Mouse (Mus musculus) liver, embryonic 11.5 days (tissue): ENCODE measurements at regions not wholly inside any gene's neighbourhood (a gene's known extent, or its start where the extent isn't known, plus 50 kb on each side); places are given as distances from the start of the nearest gene placed in this dataset.

Source experiments
- ATAC-seq: fragments of 200-750 bp; cut with Nextera tagmentation; replicated peaks from 2 replicates; pipeline ENCODE4 v1.8.0; 2017; ENCODE audit warnings: moderate number of reproducible peaks, mild to moderate bottlenecking, moderate TSS enrichment, moderate library complexity; ENCODE audit not compliant: low FRiP score
- DNase-seq: peaks from one replicate; pipeline ENCODE4 v3.0.0-alpha.2; 2017; ENCODE audit warnings: low spot score
- H3K27ac ChIP-seq: fragments of 300-500 bp; sonication (generic); 2 replicates; pipeline ENCODE4 v1.5.1; 2014; ENCODE audit warnings: mild to moderate bottlenecking, low read depth, low read length, control low read depth
- H3K27me3 ChIP-seq: fragments of 300-500 bp; sonication (generic); replicated peaks from 2 replicates; pipeline ENCODE4 v1.6.1; 2014; ENCODE audit warnings: low read length, mixed read lengths; ENCODE audit not compliant: control insufficient read depth, insufficient read depth
- H3K36me3 ChIP-seq: fragments of 300-500 bp; sonication (generic); 2 replicates; pipeline ENCODE4 v1.6.1; 2014; ENCODE audit warnings: mild to moderate bottlenecking, low read length, moderate library complexity, mixed read lengths; ENCODE audit not compliant: control insufficient read depth, insufficient read depth
- H3K4me1 ChIP-seq: fragments of 300-500 bp; sonication (generic); replicated peaks from 2 replicates; pipeline ENCODE4 v1.6.1; 2014; ENCODE audit warnings: low read length, mixed read lengths; ENCODE audit not compliant: control insufficient read depth, insufficient read depth
- H3K4me2 ChIP-seq: fragments of 300-500 bp; sonication (generic); 2 replicates; pipeline ENCODE4 v1.6.1; 2014; ENCODE audit warnings: mild to moderate bottlenecking, control low read depth, moderate library complexity
- H3K4me3 ChIP-seq: fragments of 300-500 bp; sonication (generic); 2 replicates; pipeline ENCODE4 v1.5.1; 2014; ENCODE audit warnings: low read depth, low read length, control low read depth
- H3K9ac ChIP-seq: fragments of 300-500 bp; sonication (generic); 2 replicates; pipeline ENCODE4 v1.6.1; 2014; ENCODE audit warnings: low read depth, low read length, control low read depth
- H3K9me3 ChIP-seq: fragments of 300-500 bp; sonication (generic); 2 replicates; pipeline ENCODE4 v1.6.1; 2016; ENCODE audit warnings: low read length, inconsistent platforms, mixed read lengths; ENCODE audit not compliant: control insufficient read depth
- WGBS: fragments of 180-500 bp; shearing (Covaris S2); extraction: QIAGEN DNeasy Blood & Tissue Kit; methylation state at CpG from one replicate; pipeline ENCODE4 v1.1.7; 2014; 5-methylcytosine and 5-hydroxymethylcytosine counted together

GRCm38 (mm10) chr9:113243870-113244269 lies 464.2 kb downstream of the Pdcd6ip start:
- no peaks in the 10 kb centered on the region for H3K36me3 ChIP-seq
- no peaks in the 10 kb centered on the region for H3K4me1 ChIP-seq
- DNase-seq (no peak), ATAC-seq (no peak)
- 90% methylated on average over 2 of the region's 2 CpGs for WGBS
- no peak overlapping the region for H3K27ac ChIP-seq
- no peaks in the 10 kb centered on the region; the same call in 1 of the 2 replicates for H3K9me3 ChIP-seq
- no peak overlapping the region for H3K4me2 ChIP-seq
- H3K27me3 ChIP-seq = no peaks in the 10 kb centered on the region
- no peak overlapping the region for H3K9ac ChIP-seq
- no peak overlapping the region for H3K4me3 ChIP-seq

GRCm38 (mm10) chr9:113233370-113233769 lies 474.7 kb downstream of the Pdcd6ip start:
- ATAC-seq (no peak), DNase-seq (no peak)
- no peaks in the 10 kb centered on the region for H3K36me3 ChIP-seq
- 90% methylated on average over 1 of the region's 1 CpGs for WGBS
- H3K4me1 ChIP-seq = no peaks in the 10 kb centered on the region
- no peak overlapping the region for H3K9ac ChIP-seq
- no peaks in the 10 kb centered on the region for H3K27me3 ChIP-seq
- no peak overlapping the region for H3K27ac ChIP-seq
- no peak overlapping the region for H3K4me2 ChIP-seq
- H3K9me3 ChIP-seq = no peaks in the 10 kb centered on the region
- no peak overlapping the region for H3K4me3 ChIP-seq

GRCm38 (mm10) chr9:113229391-113229790 lies 478.7 kb downstream of the Pdcd6ip start:
- no peaks in the 10 kb centered on the region for H3K4me1 ChIP-seq
- no peaks in the 10 kb centered on the region for H3K27me3 ChIP-seq
- H3K4me2 ChIP-seq = no peak overlapping the region
- no peak for DNase-seq
- 80% methylated on average over 1 of the region's 1 CpGs for WGBS
- no peak overlapping the region for H3K9ac ChIP-seq
- H3K9me3 ChIP-seq = peaks cover 6% of the 10 kb centered on the region; the same call in 1 of the 2 replicates
- no peaks in the 10 kb centered on the region for H3K36me3 ChIP-seq
- no peak overlapping the region for H3K27ac ChIP-seq
- ATAC-seq = no peak
- no peak overlapping the region for H3K4me3 ChIP-seq

- Histone ChIP-seq H3K27me3 (no peaks in the 10 kb centered on the region), H3K27ac (no peak overlapping the region), H3K4me1 (no peaks in the 10 kb centered on the region), H3K9ac (no peak overlapping the region), H3K4me2 (no peak overlapping the region), H3K4me3 (no peak overlapping the region), H3K36me3 (no peaks in the 10 kb centered on the region), H3K9me3 (no peaks in the 10 kb centered on the region)
- no peak for ATAC-seq
- DNase-seq = no peak
- 77% methylated on average over 5 of the region's 5 CpGs for WGBS
Observed at GRCm38 (mm10) chr9:113213930-113214329, 494.1 kb downstream of the Pdcd6ip start.

GRCm38 (mm10) chr9:113212389-113212788 lies 495.7 kb downstream of the Pdcd6ip start:
- no peak for ATAC-seq

GRCm38 (mm10) chr9:113208181-113208580 lies 499.9 kb downstream of the Pdcd6ip start:
- Histone ChIP-seq H3K9ac (no peak overlapping the region), H3K27me3 (no peaks in the 10 kb centered on the region), H3K4me1 (no peaks in the 10 kb centered on the region), H3K27ac (no peak overlapping the region), H3K4me3 (no peak overlapping the region), H3K9me3 (no peaks in the 10 kb centered on the region), H3K36me3 (no peaks in the 10 kb centered on the region), H3K4me2 (no peak overlapping the region)
- DNase-seq (no peak), ATAC-seq (no peak)
- WGBS = 58% methylated on average over 4 of the region's 4 CpGs

More at GRCm38 (mm10) chr9:113212389-113212788, 495.7 kb downstream of the Pdcd6ip start:
- DNase-seq = no peak
- Histone ChIP-seq H3K4me2 (no peak overlapping the region), H3K4me1 (no peaks in the 10 kb centered on the region), H3K27me3 (no peaks in the 10 kb centered on the region), H3K9me3 (no peaks in the 10 kb centered on the region), H3K9ac (no peak overlapping the region), H3K27ac (no peak overlapping the region), H3K36me3 (no peaks in the 10 kb centered on the region), H3K4me3 (no peak overlapping the region)
- WGBS = 70% methylated on average over 2 of the region's 2 CpGs

- Histone ChIP-seq H3K4me1 (no peaks in the 10 kb centered on the region), H3K4me3 (no peak overlapping the region), H3K27ac (no peak overlapping the region), H3K27me3 (no peaks in the 10 kb centered on the region), H3K9ac (no peak overlapping the region), H3K9me3 (no peaks in the 10 kb centered on the region), H3K36me3 (no peaks in the 10 kb centered on the region), H3K4me2 (no peak overlapping the region)
- 80% methylated on average over 4 of the region's 4 CpGs for WGBS
- DNase-seq (no peak), ATAC-seq (no peak)
Observed at GRCm38 (mm10) chr9:113199241-113199640, 508.8 kb downstream of the Pdcd6ip start.

- Histone ChIP-seq H3K4me1 (no peaks in the 10 kb centered on the region), H3K4me3 (no peak overlapping the region), H3K27ac (no peak overlapping the region), H3K9ac (no peak overlapping the region), H3K27me3 (no peaks in the 10 kb centered on the region), H3K4me2 (no peak overlapping the region), H3K36me3 (no peaks in the 10 kb centered on the region), H3K9me3 (no peaks in the 10 kb centered on the region)
- no peak for ATAC-seq
- 81% methylated on average over 4 of the region's 4 CpGs for WGBS
- no peak for DNase-seq
Observed at GRCm38 (mm10) chr9:113195556-113195955, 512.5 kb downstream of the Pdcd6ip start.

GRCm38 (mm10) chr9:113192773-113193172 lies 515.3 kb downstream of the Pdcd6ip start:
- Histone ChIP-seq H3K27me3 (no peaks in the 10 kb centered on the region), H3K4me3 (no peak overlapping the region), H3K36me3 (no peaks in the 10 kb centered on the region), H3K9me3 (no peaks in the 10 kb centered on the region), H3K4me2 (no peak overlapping the region), H3K9ac (no peak overlapping the region), H3K27ac (no peak overlapping the region), H3K4me1 (no peaks in the 10 kb centered on the region)
- ATAC-seq (no peak), DNase-seq (no peak)
- 56% methylated on average over 3 of the region's 3 CpGs for WGBS
